Mouse (Mus musculus) ES-Bruce4 (cell line): ENCODE measurements around the gene St7l. TPM values are rescaled to one million over a fixed set of nuclear protein-coding genes. Genes with fewer than 3 reads are reported as not detected.

Source experiments
- H3K27ac ChIP-seq: 2 replicates; pipeline ENCODE4 v1.5.1; 2012; ENCODE audit warnings: low read length, inconsistent platforms; ENCODE audit not compliant: insufficient read depth
- H3K27me3 ChIP-seq: 2 replicates; pipeline ENCODE4 v1.6.1; 2012; ENCODE audit warnings: mild to moderate bottlenecking, low read length, inconsistent platforms; ENCODE audit not compliant: control insufficient read depth, poor library complexity, insufficient read depth, severe bottlenecking
- H3K36me3 ChIP-seq: 2 replicates; pipeline ENCODE4 v1.6.1; 2012; ENCODE audit warnings: inconsistent platforms, mild to moderate bottlenecking, low read length, moderate library complexity; ENCODE audit not compliant: control insufficient read depth, poor library complexity, insufficient read depth, severe bottlenecking
- H3K4me1 ChIP-seq: one replicate; pipeline ENCODE4 v1.8.1; 2011; ENCODE audit warnings: low read length; ENCODE audit not compliant: control insufficient read depth, insufficient read depth
- H3K4me3 ChIP-seq: 2 replicates; pipeline ENCODE4 v1.5.1; 2011; ENCODE audit warnings: low read depth, mild to moderate bottlenecking, low read length
- H3K9ac ChIP-seq: 2 replicates; pipeline ENCODE4 v1.6.1; 2012; ENCODE audit warnings: low read depth, mild to moderate bottlenecking, inconsistent platforms; ENCODE audit not compliant: poor library complexity, severe bottlenecking
- H3K9me3 ChIP-seq: replicated peaks from 2 replicates; pipeline ENCODE4 v1.6.1; 2012; ENCODE audit warnings: mild to moderate bottlenecking, low read length, inconsistent platforms; ENCODE audit not compliant: control insufficient read depth, poor library complexity, insufficient read depth, severe bottlenecking
- CTCF ChIP-seq: IDR thresholded peaks from one replicate; pipeline ENCODE4 v1.8.1; 2011; ENCODE audit warnings: low read depth, low read length
- EP300 ChIP-seq: IDR thresholded peaks from 2 replicates; pipeline ENCODE4 v1.6.1; 2011; ENCODE audit warnings: low read depth, low read length; ENCODE audit not compliant: insufficient read depth
- POLR2A ChIP-seq: IDR thresholded peaks from one replicate; pipeline ENCODE4 v1.8.1; 2011; ENCODE audit warnings: low read length; ENCODE audit not compliant: insufficient read depth
- polyA plus RNA-seq: library from polyadenylated mRNA; stranded (reverse); fragments of >200 nt; gene quantifications from 2 replicates; pipeline ENCODE4 v1.2.4, GENCODE M21; 2011; ENCODE audit warnings: low read depth; ENCODE audit not compliant: missing spikeins, insufficient read depth, insufficient read length

Gene St7l
- polyA plus RNA-seq, 1 experiment, result 30.0 TPM

DNA sequence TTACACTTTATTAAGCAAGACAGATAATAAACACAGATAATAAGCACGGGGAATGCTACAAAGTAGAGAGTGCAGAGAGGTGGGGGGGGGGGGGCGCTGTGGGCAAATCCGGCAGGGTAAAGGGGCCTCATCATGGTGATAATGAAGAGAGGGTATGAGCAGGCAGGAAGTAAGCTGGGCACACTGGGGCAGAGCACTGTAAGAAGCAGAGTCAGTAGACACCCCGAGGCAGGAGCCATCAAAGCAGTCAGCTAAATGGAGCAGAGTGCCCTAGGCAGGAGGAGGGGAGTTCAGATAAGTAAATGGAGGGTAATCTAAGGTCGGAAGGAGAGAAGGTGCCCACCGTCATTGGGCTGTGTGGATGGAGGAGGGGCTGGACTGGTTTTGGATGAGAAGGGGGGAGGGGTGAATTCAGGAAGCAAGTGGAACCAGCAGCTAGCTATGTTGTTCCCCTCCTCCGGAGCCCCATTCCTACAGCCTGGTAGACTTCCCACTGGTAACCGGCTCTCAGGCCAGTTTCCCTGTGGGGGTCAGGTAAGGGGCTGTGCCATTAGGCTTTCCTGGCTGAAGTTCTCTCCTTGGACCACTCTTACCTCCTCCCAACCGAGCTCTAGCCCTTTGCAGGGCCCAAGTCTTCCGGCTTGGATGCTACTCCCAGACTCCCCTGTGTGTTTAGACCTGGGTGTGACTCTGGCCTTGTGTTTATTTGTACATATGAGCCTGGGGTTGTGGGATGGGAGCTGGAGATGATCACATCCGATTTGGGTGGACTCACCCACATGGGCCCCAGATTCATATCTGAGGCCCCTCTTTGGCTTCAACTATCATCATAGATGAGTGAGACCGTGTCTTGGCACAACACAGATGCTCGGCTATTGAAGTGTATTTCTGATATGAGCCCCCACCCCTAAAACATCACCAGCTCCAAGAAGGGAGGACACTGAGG is 99.8 kb downstream of the St7l start:
- peaks cover 12% of the 10 kb centered on the region for H3K27me3 ChIP-seq
- H3K4me1 ChIP-seq, result no peaks in the 10 kb centered on the region
- no peak overlapping the region for H3K9ac ChIP-seq
- no peak overlapping the region for H3K27ac ChIP-seq
- TF ChIP-seq CTCF (no peak), POLR2A (no peak), EP300 (no peak)
- H3K36me3 ChIP-seq, result no peaks in the 10 kb centered on the region
- no peaks in the 10 kb centered on the region for H3K9me3 ChIP-seq
- no peak overlapping the region for H3K4me3 ChIP-seq

DNA sequence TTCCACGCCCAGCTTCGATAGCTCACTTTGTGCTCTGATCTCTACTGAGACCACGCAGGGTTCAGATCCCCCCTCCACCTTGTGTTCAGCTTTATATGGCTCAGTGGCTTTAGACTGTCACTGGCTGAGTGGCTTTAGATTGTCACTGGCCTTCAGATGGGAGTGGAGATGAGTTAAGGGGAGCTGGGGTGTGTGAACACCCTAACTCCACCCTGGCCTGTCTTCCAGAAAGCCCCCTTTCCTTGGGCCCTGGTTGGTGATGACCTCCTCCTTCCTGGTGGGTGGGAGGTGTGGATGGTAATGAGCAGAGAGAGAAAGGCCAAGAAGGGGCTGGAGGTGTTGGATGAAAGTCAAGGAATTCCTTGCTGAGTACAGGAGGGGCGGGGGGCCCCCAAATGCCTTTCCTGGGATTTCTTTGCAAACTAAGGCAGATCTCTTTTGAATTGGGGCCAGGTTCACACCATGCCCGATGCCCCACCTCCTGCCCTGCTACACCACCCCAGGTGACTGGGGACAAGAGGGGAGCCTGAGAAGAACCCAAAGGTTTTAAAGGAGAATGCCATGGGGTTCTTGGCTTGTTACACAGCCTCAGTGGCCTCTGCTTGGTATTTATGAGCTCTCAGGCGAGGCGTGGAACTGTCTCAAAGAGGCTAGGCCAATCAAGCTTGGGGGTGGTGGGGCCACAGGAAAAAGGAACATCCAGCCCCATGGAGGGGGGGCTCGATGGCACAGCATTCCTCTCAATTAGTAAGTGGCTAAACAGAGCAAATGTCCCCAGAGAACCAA is 101.5 kb downstream of the St7l start:
- peaks cover 11% of the 10 kb centered on the region for H3K27me3 ChIP-seq
- no peak overlapping the region for H3K27ac ChIP-seq
- H3K9ac ChIP-seq, result no peak overlapping the region
- no peaks in the 10 kb centered on the region for H3K36me3 ChIP-seq
- no peaks in the 10 kb centered on the region for H3K9me3 ChIP-seq
- H3K4me1 ChIP-seq, result no peaks in the 10 kb centered on the region
- no peak overlapping the region for H3K4me3 ChIP-seq
- TF ChIP-seq EP300, result no peak
- TF ChIP-seq POLR2A, result no peak
- TF ChIP-seq CTCF, result no peak

DNA sequence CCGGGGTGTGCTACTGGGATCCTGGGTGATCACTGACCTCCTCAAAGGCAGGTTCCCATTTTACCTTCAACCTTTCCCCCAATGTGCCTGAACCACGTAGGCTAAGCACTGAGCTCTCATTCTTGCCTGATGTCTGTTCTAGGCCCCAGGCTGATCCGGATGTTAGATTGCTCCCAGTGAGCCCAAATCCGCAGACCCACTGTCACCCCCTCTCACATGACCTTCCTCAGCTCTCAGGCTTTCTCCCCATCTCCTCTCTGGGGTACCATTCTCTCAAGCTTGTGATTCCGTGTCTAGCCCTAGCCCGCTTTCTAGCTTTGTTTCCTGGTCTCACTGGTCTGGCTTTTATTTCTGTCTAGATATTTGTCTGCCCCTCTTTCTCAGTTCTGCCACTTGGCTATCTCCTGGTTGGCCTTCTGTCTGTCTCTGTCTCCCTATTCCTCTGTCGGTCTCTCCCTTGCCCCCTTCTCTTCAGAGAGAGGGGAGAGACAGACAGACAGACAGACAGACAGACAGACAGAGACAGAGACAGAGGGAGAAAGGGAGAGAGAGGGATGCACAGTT is 102.3 kb downstream of the St7l start:
- H3K9me3 ChIP-seq, result 0 out of 2 replicates have a peak, but pooled peaks cover 4% of the 10 kb centered on the region
- H3K4me3 ChIP-seq, result no peak overlapping the region
- TF ChIP-seq EP300, result no peak
- no peaks in the 10 kb centered on the region for H3K36me3 ChIP-seq
- no peaks in the 10 kb centered on the region for H3K4me1 ChIP-seq
- H3K9ac ChIP-seq, result no peak overlapping the region
- no peak overlapping the region for H3K27ac ChIP-seq
- peaks cover 10% of the 10 kb centered on the region for H3K27me3 ChIP-seq

DNA sequence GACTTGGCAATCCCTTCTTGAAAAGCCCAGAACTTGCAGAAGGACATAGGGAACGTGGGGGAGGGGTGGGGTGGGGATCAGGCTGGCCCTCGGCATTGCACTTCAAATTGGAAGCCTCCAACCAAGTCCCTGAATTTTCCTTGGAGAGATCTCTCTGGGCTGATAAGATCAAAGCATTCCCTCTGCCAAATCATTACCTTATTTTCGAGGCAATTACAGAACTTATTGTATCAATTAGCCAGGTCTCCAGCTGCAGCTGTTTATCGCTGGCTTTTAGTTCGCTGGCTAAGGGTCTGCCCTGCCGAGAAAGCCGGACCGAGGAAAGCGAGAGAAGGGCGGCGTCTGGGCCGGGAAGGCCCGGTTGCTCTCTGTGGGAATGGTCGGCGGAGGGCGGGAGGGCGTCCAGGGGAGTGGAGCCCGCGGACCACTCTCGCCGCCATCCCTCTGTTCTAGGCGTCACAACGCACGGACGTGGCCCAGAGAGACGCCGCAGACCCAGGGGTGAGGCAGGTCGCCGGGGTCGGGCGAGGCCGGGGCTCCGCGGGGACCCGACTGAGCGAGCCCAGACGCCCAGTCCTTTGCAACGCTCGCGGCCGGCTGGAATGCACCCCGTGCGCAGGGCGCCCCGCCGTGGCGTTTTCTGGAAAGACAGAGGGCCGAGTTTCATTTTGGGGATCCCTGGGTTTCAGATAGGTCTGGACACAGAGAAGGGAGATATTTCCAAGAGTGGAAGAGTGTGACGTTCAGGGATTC is 103.9 kb downstream of the St7l start:
- Histone ChIP-seq H3K9ac (peak overlapping the region; percentile 70), H3K27me3 (peaks cover 2% of the 10 kb centered on the region; the same call in 1 of the 2 replicates), H3K4me1 (no peaks in the 10 kb centered on the region), H3K9me3 (0 out of 2 replicates have a peak, but pooled peaks cover 4% of the 10 kb centered on the region), H3K36me3 (no peaks in the 10 kb centered on the region), H3K4me3 (peak overlapping the region; percentile 78), H3K27ac (no peak overlapping the region)
- TF ChIP-seq POLR2A (no peak), CTCF (peak; percentile 66)

Other genes starting within 250 kb of the St7l start
- 78.7 and 87.2 TPM in 2 replicates for gene Slc16a1, start 225.3 kb upstream of the St7l start, polyA plus RNA-seq
- gene Ppm1j, start 82.9 kb upstream of the St7l start, polyA plus RNA-seq, result 21.4 and 23.8 TPM in 2 replicates
- 0.20 and 0.31 TPM in 2 replicates for gene Fam19a3, start 82.2 kb upstream of the St7l start, polyA plus RNA-seq
- gene Rhoc, start 75.6 kb upstream of the St7l start, polyA plus RNA-seq, result 123 and 125 TPM in 2 replicates
- gene Mov10, start 45.4 kb upstream of the St7l start, polyA plus RNA-seq, result 79.9 and 90.4 TPM in 2 replicates
- 215 and 253 TPM in 2 replicates for gene Capza1, start 500 bp downstream of the St7l start, polyA plus RNA-seq
- 1.8 and 2.0 TPM in 2 replicates for gene Wnt2b, start 97.9 kb downstream of the St7l start, polyA plus RNA-seq
- 46.2 and 50.0 TPM in 2 replicates for gene Cttnbp2nl, start 189.1 kb downstream of the St7l start, polyA plus RNA-seq
- gene 4930564D02Rik, start 202.8 kb downstream of the St7l start, polyA plus RNA-seq, result not detected in 2 replicates